Mouse (Mus musculus) neural tube, embryonic 12.5 days (tissue): ENCODE data around the gene Esp36. TPM values are rescaled to one million over a fixed set of nuclear protein-coding genes. Genes with fewer than 3 reads are reported as not detected.
"Not testable (repeated sequence)": the region's sequence is repeated elsewhere in the genome, so short reads cannot be mapped to it uniquely, and the experiment has no call there.

ENCODE experiments used
- ATAC-seq: fragments of 200-750 bp; cut with Nextera tagmentation; 2 replicates; pipeline ENCODE4 v1.8.0; 2017; ENCODE audit warnings: low read depth, mild to moderate bottlenecking, moderate TSS enrichment, moderate library complexity; ENCODE audit not compliant: low FRiP score
- H3K27ac ChIP-seq: fragments of 300-500 bp; sonication (generic); 2 replicates; pipeline ENCODE4 v1.5.1; 2016
- H3K27me3 ChIP-seq: fragments of 300-500 bp; sonication (generic); replicated peaks from 2 replicates; pipeline ENCODE4 v1.6.1; 2016; ENCODE audit warnings: mild to moderate bottlenecking
- H3K36me3 ChIP-seq: fragments of 300-500 bp; sonication (generic); 2 replicates; pipeline ENCODE4 v1.6.1; 2016; ENCODE audit warnings: mild to moderate bottlenecking
- H3K4me1 ChIP-seq: fragments of 300-500 bp; sonication (generic); 2 replicates; pipeline ENCODE4 v1.6.1; 2016
- H3K4me2 ChIP-seq: fragments of 300-500 bp; sonication (generic); replicated peaks from 2 replicates; pipeline ENCODE4 v1.6.1; 2016; ENCODE audit warnings: mild to moderate bottlenecking
- H3K4me3 ChIP-seq: fragments of 300-500 bp; sonication (generic); 2 replicates; pipeline ENCODE4 v1.5.1; 2016
- H3K9ac ChIP-seq: fragments of 300-500 bp; sonication (generic); 2 replicates; pipeline ENCODE4 v1.6.1; 2016; ENCODE audit warnings: mild to moderate bottlenecking
- H3K9me3 ChIP-seq: fragments of 300-500 bp; sonication (generic); 2 replicates; pipeline ENCODE4 v1.6.1; 2016; ENCODE audit warnings: mild to moderate bottlenecking
- WGBS: fragments of 180-500 bp; shearing (Covaris S2); methylation state at CpG from one replicate; pipeline ENCODE4 v1.1.7; 2016; 5-methylcytosine and 5-hydroxymethylcytosine counted together
- polyA plus RNA-seq: library from polyadenylated mRNA; unstranded; fragments of >200 nt; fragmentation: Nextera tagmentation; extraction: Ambion mirVana; gene quantifications from 2 replicates; pipeline ENCODE4 v1.2.1, GENCODE M21; 2016

Gene Esp36
- polyA plus RNA-seq: not detected in 2 replicates

GRCm38 (mm10) chr17:38420085-38420484 is at the start of gene Esp36:
Gene Esp36 (minus strand): TSS chr17:38420185.
- no peaks in the 10 kb centered on the region for H3K9me3 ChIP-seq
- no peak within 1 kb of the TSS for H3K4me2 ChIP-seq
- H3K9ac ChIP-seq: no peak within 1 kb of the TSS
- no peak within 1 kb of the TSS for H3K27ac ChIP-seq
- 78% methylated on average over 2 of the region's 2 CpGs for WGBS
- no peaks in the 10 kb centered on the region for H3K36me3 ChIP-seq
- no peaks in the 10 kb centered on the region for H3K27me3 ChIP-seq
- H3K4me3 ChIP-seq: no peak within 1 kb of the TSS
- H3K4me1 ChIP-seq: no peaks in the 10 kb centered on the region
- no peak for ATAC-seq

GRCm38 (mm10) chr17:38456206-38456605 is 36.2 kb upstream of the Esp36 start:
- H3K27me3 ChIP-seq, H3K4me2 ChIP-seq, H3K9ac ChIP-seq, ATAC-seq, H3K27ac ChIP-seq, H3K9me3 ChIP-seq, H3K36me3 ChIP-seq, H3K4me3 ChIP-seq, H3K4me1 ChIP-seq: not testable (repeated sequence)

GRCm38 (mm10) chr17:38450688-38451087 is 30.7 kb upstream of the Esp36 start:
- no peaks in the 10 kb centered on the region for H3K36me3 ChIP-seq
- ATAC-seq: no peak
- WGBS: 95% methylated on average over 2 of the region's 2 CpGs
- 0 out of 2 replicates have a peak, but pooled peaks cover 23% of the 10 kb centered on the region for H3K9me3 ChIP-seq
- H3K27me3 ChIP-seq: no peaks in the 10 kb centered on the region
- H3K4me1 ChIP-seq: no peaks in the 10 kb centered on the region
- no peak overlapping the region for H3K4me3 ChIP-seq
- H3K4me2 ChIP-seq: no peak overlapping the region
- H3K9ac ChIP-seq: no peak overlapping the region
- H3K27ac ChIP-seq: no peak overlapping the region

- no peak overlapping the region for H3K4me2 ChIP-seq
- no peak overlapping the region for H3K27ac ChIP-seq
- 81% methylated on average over 3 of the region's 3 CpGs for WGBS
- H3K36me3 ChIP-seq: no peaks in the 10 kb centered on the region
- H3K4me1 ChIP-seq: no peaks in the 10 kb centered on the region
- H3K9ac ChIP-seq: no peak overlapping the region
- H3K27me3 ChIP-seq: no peaks in the 10 kb centered on the region
- no peak overlapping the region for H3K4me3 ChIP-seq
- no peak for ATAC-seq
- peaks cover 6% of the 10 kb centered on the region; the same call in 1 of the 2 replicates for H3K9me3 ChIP-seq
These were observed 13.8 kb downstream of the Esp36 start for GRCm38 (mm10) chr17:38406135-38406534.

- H3K36me3 ChIP-seq: no peaks in the 10 kb centered on the region
- H3K9ac ChIP-seq: no peak overlapping the region
- no peaks in the 10 kb centered on the region for H3K27me3 ChIP-seq
- no peaks in the 10 kb centered on the region for H3K4me1 ChIP-seq
- H3K4me2 ChIP-seq: no peak overlapping the region
- no peak overlapping the region for H3K27ac ChIP-seq
- H3K9me3 ChIP-seq: no peaks in the 10 kb centered on the region
- WGBS: 76% methylated on average over 2 of the region's 2 CpGs
- no peak for ATAC-seq
- H3K4me3 ChIP-seq: no peak overlapping the region
These were observed 28.2 kb downstream of the Esp36 start for GRCm38 (mm10) chr17:38391821-38392220.

Other genes starting within 250 kb of the Esp36 start
- not detected in 2 replicates for gene Olfr134, start 248.8 kb downstream of the Esp36 start, polyA plus RNA-seq
- gene Olfr135, start 215.8 kb downstream of the Esp36 start, polyA plus RNA-seq: not detected in 2 replicates
- not detected in 2 replicates for gene Olfr138, start 159.2 kb downstream of the Esp36 start, polyA plus RNA-seq
- gene Olfr137, start 112.6 kb downstream of the Esp36 start, polyA plus RNA-seq: not detected in 2 replicates
- not detected in 2 replicates for gene Olfr136, start 90.4 kb downstream of the Esp36 start, polyA plus RNA-seq
- gene Esp34, start 134.0 kb upstream of the Esp36 start, polyA plus RNA-seq: not detected in 2 replicates
- not detected in 2 replicates for gene Esp31, start 219.3 kb upstream of the Esp36 start, polyA plus RNA-seq